Mouse (Mus musculus): Measurements from ENCODE around the gene Mag.

Gene Mag

GRCm38 (mm10) chr7:30878950-30879349 lies 35.7 kb downstream of the Mag start:
- no peak for DNase-seq (ENCODE audit: low read depth, low spot score)

- DNase-seq (ENCODE audit: low read depth, low spot score), result peak; percentile 88
These were observed 41.6 kb downstream of the Mag start for GRCm38 (mm10) chr7:30873083-30873482.

GRCm38 (mm10) chr7:30863386-30863785 lies 51.3 kb downstream of the Mag start:
- DNase-seq (ENCODE audit: low read depth, low spot score), result no peak

- DNase-seq (ENCODE audit: low read depth, low spot score), result no peak
These were observed 53.2 kb downstream of the Mag start, which contains the start of gene Ffar1 for GRCm38 (mm10) chr7:30861464-30861863. Ffar1 (minus strand) TSS chr7:30861564.

GRCm38 (mm10) chr7:30859635-30860402 lies 54.9 kb downstream of the Mag start:
- DNase-seq (ENCODE audit: low read depth, low spot score), result peak; percentile 91

GRCm38 (mm10) chr7:30859290-30859634 lies 55.4 kb downstream of the Mag start:
- peak; percentile 88 for DNase-seq (ENCODE audit: low read depth, low spot score)

GRCm38 (mm10) chr7:30857746-30858145 lies 56.9 kb downstream of the Mag start:
- DNase-seq (ENCODE audit: low read depth, low spot score), result no peak

- DNase-seq (ENCODE audit: low read depth, low spot score), result no peak
These were observed 58.6 kb downstream of the Mag start, which contains the start of gene Ffar3 for GRCm38 (mm10) chr7:30856078-30856477. Ffar3 (minus strand) TSS chr7:30856178.

GRCm38 (mm10) chr7:30851421-30851820 lies 63.3 kb downstream of the Mag start:
- DNase-seq (ENCODE audit: low read depth, low spot score), result peak; percentile 60
